Comparison of ENCODE assay signal across 8 mouse cellular contexts in genomic region chr10:127165354-127165653, GRCm38 (mm10). TPM values are rescaled to one million over a fixed set of nuclear protein-coding genes. Genes with fewer than 3 reads are reported as not detected.
DNase-seq lines count a peak whose midpoint lies in the region; ATAC-seq and TF ChIP-seq lines count a peak whose summit lies in the region.

No protein-coding gene starts in this region.

- peak; percentile 46 for ATAC-seq in limb, embryonic 15.5 days (ENCODE audit: insufficient number of reproducible peaks, low FRiP score, low TSS enrichment, low read depth)
- ATAC-seq in stomach, embryonic 16.5 days (ENCODE audit: insufficient read depth, low FRiP score), result peak; percentile 30; the same call in 1 of the 2 replicates

- no peaks in the 10 kb centered on the region for H3K9me3 ChIP-seq in limb, embryonic 15.5 days
- H3K9me3 ChIP-seq in stomach, embryonic 16.5 days (replicated peaks; ENCODE audit: control insufficient read depth, low read length), result no peaks in the 10 kb centered on the region

- peak; percentile 72 to 76 for DNase-seq in cerebellum, postnatal 10 days
- DNase-seq in cerebellum, postnatal 14 days, result no peak
- DNase-seq in thymus, adult 2 months, result no peak
- no peak for DNase-seq in thymus, postnatal 0 days (ENCODE audit: low spot score)
- no peak for DNase-seq in frontal cortex, postnatal 36 days (ENCODE audit: low spot score in 2 of 2)
- no peak for DNase-seq in right cerebral cortex, postnatal 4 days

- no peaks in the 10 kb centered on the region for H3K27me3 ChIP-seq in thymus, adult 2 months (ENCODE audit: control insufficient read depth, insufficient read depth, low read length)
- H3K27me3 ChIP-seq in limb, embryonic 15.5 days, result peaks cover 58% of the 10 kb centered on the region
- H3K27me3 ChIP-seq in stomach, embryonic 16.5 days (ENCODE audit: control insufficient read depth, insufficient read depth, low read length), result peaks cover 35% of the 10 kb centered on the region

- no peak for TF ChIP-seq POLR2A in thymus, adult 2 months (IDR thresholded peaks at IDR 0.05; ENCODE audit: control insufficient read depth, extremely low read depth, insufficient read depth, low read length, poor library complexity)

- no peak for TF ChIP-seq CTCF in thymus, adult 2 months (IDR thresholded peaks at IDR 0.05; ENCODE audit: borderline replicate concordance, control insufficient read depth, extremely low read depth, insufficient read depth, low read length, poor library complexity)

- WGBS in thymus, adult 2 months, result under 1% methylated on average over 42 of the region's 42 CpGs
- WGBS in limb, embryonic 15.5 days, result under 1% methylated on average over 42 of the region's 42 CpGs
- WGBS in stomach, embryonic 16.5 days, result under 1% methylated on average over 42 of the region's 42 CpGs

- H3K4me1 ChIP-seq in thymus, adult 2 months (replicated peaks; ENCODE audit: control insufficient read depth, insufficient read depth, low read length), result peaks cover 30% of the 10 kb centered on the region
- H3K4me1 ChIP-seq in limb, embryonic 15.5 days, result peaks cover 31% of the 10 kb centered on the region
- H3K4me1 ChIP-seq in stomach, embryonic 16.5 days (ENCODE audit: control insufficient read depth, insufficient read depth, low read length), result peaks cover 20% of the 10 kb centered on the region

- peak overlapping the region; percentile 82 for H3K4me3 ChIP-seq in thymus, adult 2 months (ENCODE audit: control insufficient read depth, insufficient read depth, low read length)
- peak overlapping the region; percentile 61 for H3K4me3 ChIP-seq in limb, embryonic 15.5 days
- H3K4me3 ChIP-seq in stomach, embryonic 16.5 days (replicated peaks; ENCODE audit: low read length), result peak overlapping the region; percentile 59

- H3K9ac ChIP-seq in limb, embryonic 15.5 days, result peak overlapping the region; percentile 65
- peak overlapping the region; percentile 86 for H3K9ac ChIP-seq in stomach, embryonic 16.5 days (ENCODE audit: low read length)

- H3K4me2 ChIP-seq in limb, embryonic 15.5 days, result peak overlapping the region; percentile 100
- H3K4me2 ChIP-seq in stomach, embryonic 16.5 days (ENCODE audit: low read depth, low read length), result peak overlapping the region; percentile 100

- 0 out of 2 replicates have a peak, but pooled peaks cover 5% of the 10 kb centered on the region for H3K36me3 ChIP-seq in thymus, adult 2 months (ENCODE audit: control insufficient read depth, insufficient read depth, low read length)
- H3K36me3 ChIP-seq in limb, embryonic 15.5 days, result no peaks in the 10 kb centered on the region
- no peaks in the 10 kb centered on the region for H3K36me3 ChIP-seq in stomach, embryonic 16.5 days (ENCODE audit: control insufficient read depth, insufficient read depth, low read length)

- peak overlapping the region; percentile 59 for H3K27ac ChIP-seq in thymus, adult 2 months (ENCODE audit: control insufficient read depth, insufficient read depth, low read length)
- H3K27ac ChIP-seq in limb, embryonic 15.5 days, result no peak overlapping the region
- H3K27ac ChIP-seq in stomach, embryonic 16.5 days (ENCODE audit: low read length), result peak overlapping the region; percentile 86

RNA-seq across cellular contexts. Expression of gene B4galnt1, which starts 0.3 kb away (rescaled TPM):
- 196 and 239 TPM in 2 replicates for polyA plus RNA-seq in thymus, adult 2 months (2012; rRNA removed)
- 39.2 and 48.6 TPM in 2 replicates for polyA plus RNA-seq in thymus, postnatal 0 days (2015; fragmentation: Nextera tagmentation; extraction: Ambion mirVana)
- polyA plus RNA-seq in limb, embryonic 15.5 days (2015; fragmentation: Nextera tagmentation; extraction: Ambion mirVana), result 12.3 and 12.4 TPM in 2 replicates
- polyA plus RNA-seq in stomach, embryonic 16.5 days (2015; fragmentation: Nextera tagmentation; extraction: Ambion mirVana), result 29.3 and 34.3 TPM in 2 replicates

RNA-seq across cellular contexts. Expression of gene Slc26a10, which starts 15.1 kb away (rescaled TPM):
- polyA plus RNA-seq in thymus, adult 2 months (2012; rRNA removed), result 3.6 and 6.4 TPM in 2 replicates
- 1.6 and 2.6 TPM in 2 replicates for polyA plus RNA-seq in thymus, postnatal 0 days (2015; fragmentation: Nextera tagmentation; extraction: Ambion mirVana)
- polyA plus RNA-seq in limb, embryonic 15.5 days (2015; fragmentation: Nextera tagmentation; extraction: Ambion mirVana), result 1.2 and 1.7 TPM in 2 replicates
- polyA plus RNA-seq in stomach, embryonic 16.5 days (2015; fragmentation: Nextera tagmentation; extraction: Ambion mirVana), result 1.2 and 1.4 TPM in 2 replicates

RNA-seq across cellular contexts. Expression of gene Arhgef25, which starts 24.6 kb away (rescaled TPM):
- 4.2 and 5.6 TPM in 2 replicates for polyA plus RNA-seq in thymus, adult 2 months (2012; rRNA removed)
- 3.7 and 4.5 TPM in 2 replicates for polyA plus RNA-seq in thymus, postnatal 0 days (2015; fragmentation: Nextera tagmentation; extraction: Ambion mirVana)
- polyA plus RNA-seq in limb, embryonic 15.5 days (2015; fragmentation: Nextera tagmentation; extraction: Ambion mirVana), result 115 and 118 TPM in 2 replicates
- polyA plus RNA-seq in stomach, embryonic 16.5 days (2015; fragmentation: Nextera tagmentation; extraction: Ambion mirVana), result 71.3 and 77.0 TPM in 2 replicates

RNA-seq across cellular contexts. Expression of gene Dtx3, which starts 30.2 kb away (rescaled TPM):
- 222 and 263 TPM in 2 replicates for polyA plus RNA-seq in thymus, adult 2 months (2012; rRNA removed)
- 42.7 and 47.3 TPM in 2 replicates for polyA plus RNA-seq in thymus, postnatal 0 days (2015; fragmentation: Nextera tagmentation; extraction: Ambion mirVana)
- 140 and 144 TPM in 2 replicates for polyA plus RNA-seq in limb, embryonic 15.5 days (2015; fragmentation: Nextera tagmentation; extraction: Ambion mirVana)
- polyA plus RNA-seq in stomach, embryonic 16.5 days (2015; fragmentation: Nextera tagmentation; extraction: Ambion mirVana), result 68.6 and 79.4 TPM in 2 replicates

RNA-seq across cellular contexts. Expression of gene Os9, which starts 44.4 kb away (rescaled TPM):
- polyA plus RNA-seq in thymus, adult 2 months (2012; rRNA removed), result 97.0 and 106 TPM in 2 replicates
- polyA plus RNA-seq in thymus, postnatal 0 days (2015; fragmentation: Nextera tagmentation; extraction: Ambion mirVana), result 90.9 and 95.4 TPM in 2 replicates
- polyA plus RNA-seq in limb, embryonic 15.5 days (2015; fragmentation: Nextera tagmentation; extraction: Ambion mirVana), result 103 and 110 TPM in 2 replicates
- 114 and 128 TPM in 2 replicates for polyA plus RNA-seq in stomach, embryonic 16.5 days (2015; fragmentation: Nextera tagmentation; extraction: Ambion mirVana)

Comparison
In these comparisons a context has a peak if more than half of its experiments do, and no peak if none do; other contexts are left out.
1. DNase-seq: peak in cerebellum, postnatal 10 days (2 of 2); none in cerebellum, postnatal 14 days (0 of 2), thymus, adult 2 months (single experiment), thymus, postnatal 0 days (single experiment), frontal cortex, postnatal 36 days (0 of 2) and right cerebral cortex, postnatal 4 days (single experiment).
2. RNA of gene Arhgef25, which starts 24.6 kb away (polyA plus RNA-seq): 115 to 118 TPM in limb, embryonic 15.5 days and 71.3 to 77.0 TPM in stomach, embryonic 16.5 days; 4.2 to 5.6 TPM in thymus, adult 2 months and 3.7 to 4.5 TPM in thymus, postnatal 0 days; every median in the first group is over 10 times any median in the second.
3. Peak in every context shown above with its lines, with median percentiles within 50 percentile points of each other: H3K4me3 ChIP-seq.